Mouse (Mus musculus): ENCODE data around the gene Atp2a2. TPM values are rescaled to one million over a fixed set of nuclear protein-coding genes. Genes with fewer than 3 reads are reported as not detected.

The Atp2a2 gene
- polyA plus RNA-seq, 1 experiment from 2014 or later: 34.8 TPM

DNA sequence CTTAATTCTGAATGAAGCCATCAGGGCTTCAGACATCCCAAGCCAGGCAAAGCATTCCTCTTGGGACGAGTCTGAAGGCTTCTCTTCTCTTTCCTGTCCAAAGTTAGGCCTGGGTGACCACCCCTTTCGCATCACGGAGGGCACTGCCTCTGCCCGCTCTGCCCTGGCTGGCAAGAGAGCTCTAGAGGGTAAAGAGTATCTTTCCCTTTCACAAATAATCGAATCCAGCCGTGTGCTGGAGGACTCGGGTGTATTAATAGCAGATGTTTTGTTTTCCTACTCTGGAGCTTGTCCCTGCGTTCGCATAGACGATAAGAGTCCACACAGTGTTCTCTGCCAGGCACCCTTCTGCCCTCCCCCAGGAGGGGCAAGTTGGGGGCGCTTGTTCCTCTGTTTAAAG is 25.7 kb upstream of the Atp2a2 start:
- 62% methylated on average over 11 of the region's 11 CpGs for WGBS
- no peak for DNase-seq (ENCODE audit: extremely low spot score, low spot score)
- Histone ChIP-seq H3K4me1 (peaks cover 54% of the 10 kb centered on the region), H3K27me3 (ENCODE audit: poor library complexity, severe bottlenecking) (no peaks in the 10 kb centered on the region), H3K4me3 (no peak overlapping the region), H3K36me3 (replicated peaks) (peaks cover 9% of the 10 kb centered on the region), H3K9me3 (no peaks in the 10 kb centered on the region), H3K27ac (peak overlapping the region; percentile 76)

DNA sequence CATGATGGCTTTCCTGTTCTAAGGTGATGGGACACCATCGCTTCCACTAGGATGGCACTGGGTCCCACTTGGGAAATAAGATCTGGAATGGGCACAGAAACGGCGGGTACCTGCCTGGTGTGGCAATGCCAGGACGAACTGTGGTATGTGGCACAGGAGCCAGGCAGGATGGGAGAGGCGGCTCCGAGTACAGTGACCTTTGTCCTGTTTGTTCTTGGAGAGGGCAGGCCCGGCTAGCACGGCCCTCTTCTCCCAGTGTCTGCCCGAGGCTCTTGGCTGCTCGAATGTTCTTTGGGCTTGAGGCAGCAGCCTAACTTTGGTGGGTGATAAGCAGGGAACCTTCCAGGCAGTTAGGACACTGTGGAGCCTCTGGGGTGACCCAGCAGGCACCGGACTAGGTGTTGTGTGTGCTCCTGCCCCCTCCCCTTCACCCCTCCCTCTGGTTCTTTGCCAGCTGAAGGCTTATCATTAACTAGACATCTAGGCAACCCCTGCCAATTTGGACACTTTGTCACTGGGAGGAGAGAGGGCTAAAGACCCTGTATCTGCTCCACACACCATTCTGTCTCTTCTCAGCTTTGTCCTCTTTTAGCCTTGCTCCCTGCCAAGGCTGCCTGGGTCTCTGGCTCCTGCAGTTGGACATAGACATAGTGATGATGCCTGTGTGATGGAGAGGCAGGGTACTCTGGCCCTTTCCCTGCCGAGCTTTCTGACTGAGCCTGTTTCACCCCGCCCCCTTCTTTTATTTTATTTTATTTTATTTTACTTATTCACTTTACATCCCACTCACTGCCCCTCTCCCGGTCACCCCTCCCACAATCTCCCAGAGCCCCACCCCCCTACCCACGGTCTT is 25.1 kb upstream of the Atp2a2 start:
- Histone ChIP-seq H3K9me3 (no peaks in the 10 kb centered on the region), H3K27me3 (ENCODE audit: poor library complexity, severe bottlenecking) (no peaks in the 10 kb centered on the region), H3K4me3 (no peak overlapping the region), H3K27ac (peak overlapping the region; percentile 76), H3K4me1 (peaks cover 54% of the 10 kb centered on the region), H3K36me3 (replicated peaks) (peaks cover 6% of the 10 kb centered on the region)
- WGBS: 77% methylated on average over 15 of the region's 15 CpGs
- DNase-seq (ENCODE audit: extremely low spot score, low spot score): no peak

GRCm38 (mm10) chr5:122526405-122526804 is 24.4 kb upstream of the Atp2a2 start:
- peaks cover 54% of the 10 kb centered on the region for H3K4me1 ChIP-seq
- no peaks in the 10 kb centered on the region for H3K27me3 ChIP-seq (ENCODE audit: poor library complexity, severe bottlenecking)
- H3K4me3 ChIP-seq: no peak overlapping the region
- WGBS: 94% methylated on average over 9 of the region's 9 CpGs
- peaks cover 1% of the 10 kb centered on the region for H3K36me3 ChIP-seq (replicated peaks)
- no peak overlapping the region for H3K27ac ChIP-seq
- H3K9me3 ChIP-seq: no peaks in the 10 kb centered on the region
- DNase-seq (ENCODE audit: extremely low spot score, low spot score): no peak

DNA sequence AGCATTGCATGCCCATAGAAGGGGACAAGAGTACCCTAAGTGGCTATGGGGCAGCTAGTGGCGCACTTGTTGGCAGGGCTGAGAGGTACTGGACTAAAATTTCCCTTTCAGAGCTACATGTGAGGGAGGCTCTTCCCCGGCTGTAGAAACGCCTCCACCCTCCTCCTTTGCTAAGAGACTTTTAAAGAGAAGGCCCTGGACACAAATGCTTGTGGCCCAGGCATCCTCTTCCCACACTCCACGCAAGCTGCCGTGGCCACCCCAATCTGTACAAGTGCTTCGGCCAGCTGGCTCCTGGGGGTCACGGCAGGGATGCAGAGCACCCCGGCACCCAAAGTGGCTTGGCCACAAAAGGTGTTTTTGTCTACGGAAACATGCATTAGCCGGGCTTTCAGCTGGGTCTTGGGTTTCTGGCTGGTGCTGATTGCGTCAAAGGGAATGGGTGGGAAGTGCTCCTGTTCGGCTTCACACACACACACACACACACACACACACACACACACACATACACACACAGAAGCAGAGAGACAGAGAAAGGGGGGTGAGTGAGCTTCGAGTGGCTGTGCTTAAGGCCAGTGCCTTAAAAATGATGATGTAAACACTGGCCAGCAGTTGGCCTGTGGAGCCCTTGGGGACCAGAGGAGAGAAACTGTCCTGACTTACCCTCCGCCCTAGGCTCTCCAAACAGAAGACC is 23.4 kb upstream of the Atp2a2 start:
- Histone ChIP-seq H3K36me3 (replicated peaks) (no peaks in the 10 kb centered on the region), H3K27ac (0 out of 2 replicates have a peak overlapping the region, but pooled peaks have one; percentile 27), H3K4me1 (peaks cover 62% of the 10 kb centered on the region), H3K27me3 (ENCODE audit: poor library complexity, severe bottlenecking) (no peaks in the 10 kb centered on the region), H3K9me3 (no peaks in the 10 kb centered on the region), H3K4me3 (no peak overlapping the region)
- no peak for DNase-seq (ENCODE audit: extremely low spot score, low spot score)
- WGBS: 90% methylated on average over 14 of the region's 14 CpGs

GRCm38 (mm10) chr5:122524854-122525237 is 22.8 kb upstream of the Atp2a2 start:
- H3K27me3 ChIP-seq (ENCODE audit: poor library complexity, severe bottlenecking): no peaks in the 10 kb centered on the region
- DNase-seq (ENCODE audit: extremely low spot score, low spot score): no peak
- H3K36me3 ChIP-seq (replicated peaks): no peaks in the 10 kb centered on the region
- 87% methylated on average over 4 of the region's 4 CpGs for WGBS
- no peaks in the 10 kb centered on the region for H3K9me3 ChIP-seq
- H3K27ac ChIP-seq: 0 out of 2 replicates have a peak overlapping the region, but pooled peaks have one; percentile 27
- H3K4me3 ChIP-seq: no peak overlapping the region
- H3K4me1 ChIP-seq: peaks cover 56% of the 10 kb centered on the region

DNA sequence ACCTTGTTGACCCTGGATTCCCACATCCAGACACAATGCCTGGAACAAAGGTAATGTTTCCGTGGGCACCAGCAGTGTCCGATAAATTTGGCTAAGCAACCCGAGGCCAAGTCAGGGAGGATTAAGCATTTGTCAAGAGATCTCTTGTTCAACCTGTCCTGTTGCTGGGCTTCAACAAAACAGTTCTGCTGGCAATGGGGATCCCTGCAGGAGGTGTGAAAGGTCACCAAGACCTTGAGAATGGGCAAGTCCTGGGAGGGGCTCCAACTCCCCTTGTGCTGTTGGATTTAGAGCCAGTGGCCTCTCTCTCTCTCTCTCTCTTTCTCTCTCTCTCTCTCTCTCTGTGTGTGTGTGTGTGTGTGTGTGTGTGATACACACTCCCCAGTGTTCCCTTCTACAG is 22.2 kb upstream of the Atp2a2 start:
- Histone ChIP-seq H3K9me3 (no peaks in the 10 kb centered on the region), H3K4me3 (no peak overlapping the region), H3K27me3 (ENCODE audit: poor library complexity, severe bottlenecking) (no peaks in the 10 kb centered on the region), H3K4me1 (peaks cover 53% of the 10 kb centered on the region), H3K36me3 (replicated peaks) (no peaks in the 10 kb centered on the region), H3K27ac (no peak overlapping the region; the same call in 1 of the 2 replicates)
- no peak for DNase-seq (ENCODE audit: extremely low spot score, low spot score)
- WGBS: 68% methylated on average over 3 of the region's 3 CpGs

- Histone ChIP-seq H3K36me3 (replicated peaks) (no peaks in the 10 kb centered on the region), H3K9me3 (no peaks in the 10 kb centered on the region), H3K4me1 (peaks cover 38% of the 10 kb centered on the region), H3K27me3 (ENCODE audit: poor library complexity, severe bottlenecking) (no peaks in the 10 kb centered on the region), H3K27ac (no peak overlapping the region), H3K4me3 (no peak overlapping the region)
- DNase-seq (ENCODE audit: extremely low spot score, low spot score): no peak
- 45% methylated on average over 3 of the region's 3 CpGs for WGBS
Observed at GRCm38 (mm10) chr5:122521130-122521473, 19.1 kb upstream of the Atp2a2 start.

DNA sequence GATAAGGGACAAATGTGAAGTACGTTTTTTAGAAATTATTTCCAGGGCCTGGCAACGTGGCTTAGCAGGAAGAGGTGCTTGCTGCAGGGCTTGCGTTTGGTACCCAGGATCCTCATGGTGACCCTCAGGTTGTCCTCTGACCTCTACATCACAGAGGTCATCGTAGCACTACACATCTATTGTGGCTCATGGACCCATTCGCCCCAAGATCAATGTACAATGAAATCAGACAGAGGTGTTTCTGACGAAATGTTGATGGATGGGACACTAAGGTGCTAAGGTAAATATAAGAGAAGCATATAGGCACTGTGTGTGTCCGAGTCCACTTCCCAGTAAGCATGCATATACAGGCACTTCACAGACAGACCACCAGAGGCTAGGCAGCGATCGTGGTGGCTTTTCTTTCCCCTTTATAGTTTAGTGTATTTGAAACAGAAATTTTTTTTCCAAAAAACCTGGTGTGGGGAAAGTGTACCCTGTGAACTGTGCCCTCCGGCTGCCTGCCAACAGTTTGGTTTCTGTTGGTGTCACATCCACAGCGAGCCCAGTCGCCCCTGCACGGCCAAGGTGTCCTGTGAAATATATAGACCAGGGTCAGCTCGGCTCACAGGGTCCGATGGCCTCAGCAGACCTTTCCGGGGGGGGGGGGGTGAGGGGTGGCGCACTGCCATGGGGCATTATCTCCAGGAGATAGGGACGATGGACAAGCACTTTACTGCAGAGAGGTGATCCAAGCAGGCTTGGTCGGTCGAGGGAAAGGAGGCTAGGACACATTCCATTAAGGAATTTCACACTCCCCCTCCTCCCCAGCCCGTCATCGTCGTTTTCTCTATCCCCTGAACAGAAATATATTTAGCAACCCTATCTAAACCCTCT is 18.5 kb upstream of the Atp2a2 start:
- Histone ChIP-seq H3K27me3 (ENCODE audit: poor library complexity, severe bottlenecking) (no peaks in the 10 kb centered on the region), H3K36me3 (replicated peaks) (no peaks in the 10 kb centered on the region), H3K27ac (no peak overlapping the region), H3K9me3 (no peaks in the 10 kb centered on the region), H3K4me1 (peaks cover 40% of the 10 kb centered on the region), H3K4me3 (no peak overlapping the region)
- 73% methylated on average over 23 of the region's 23 CpGs for WGBS
- no peak for DNase-seq (ENCODE audit: extremely low spot score, low spot score)

DNA sequence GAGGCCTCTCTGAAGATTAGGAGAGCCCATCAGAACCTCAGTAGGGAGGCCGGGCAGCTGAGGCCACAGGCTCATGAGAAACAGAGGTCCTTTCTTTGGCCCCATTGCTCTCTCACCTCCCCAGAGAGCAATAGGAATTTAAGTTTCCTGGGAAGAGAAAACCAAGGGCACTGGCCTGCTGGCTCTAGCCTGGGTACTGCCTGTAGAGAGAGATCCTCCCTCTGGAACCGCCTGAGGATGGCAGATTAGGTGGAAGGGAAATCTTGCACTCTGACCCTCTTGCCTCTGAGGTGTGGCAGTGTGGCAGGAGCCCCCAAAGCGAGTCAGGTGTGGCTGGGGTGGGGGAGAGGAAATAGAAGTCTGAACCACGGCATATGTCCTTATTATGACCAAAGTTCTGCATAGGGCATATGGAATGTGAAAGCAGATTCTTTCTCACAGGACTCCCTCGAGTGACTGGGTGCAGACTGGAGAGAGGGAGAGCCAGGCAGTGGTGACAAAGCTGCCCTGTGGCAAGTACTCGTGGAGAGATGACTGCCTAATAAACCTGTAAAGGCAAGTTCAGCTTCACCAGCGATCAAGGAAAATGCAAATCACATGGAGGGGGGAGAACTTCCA is 17.1 kb upstream of the Atp2a2 start:
- Histone ChIP-seq H3K4me1 (peaks cover 39% of the 10 kb centered on the region), H3K27ac (peak overlapping the region; percentile 6; the same call in 1 of the 2 replicates), H3K27me3 (ENCODE audit: poor library complexity, severe bottlenecking) (no peaks in the 10 kb centered on the region; the same call in 1 of the 2 replicates), H3K4me3 (no peak overlapping the region), H3K36me3 (replicated peaks) (no peaks in the 10 kb centered on the region), H3K9me3 (no peaks in the 10 kb centered on the region)
- no peak for DNase-seq (ENCODE audit: extremely low spot score, low spot score)
- 75% methylated on average over 7 of the region's 7 CpGs for WGBS

- WGBS: 40% methylated on average over 8 of the region's 8 CpGs
- no peak overlapping the region for H3K4me3 ChIP-seq
- no peak for DNase-seq (ENCODE audit: extremely low spot score, low spot score)
- H3K36me3 ChIP-seq (replicated peaks): no peaks in the 10 kb centered on the region
- H3K9me3 ChIP-seq: peaks cover 4% of the 10 kb centered on the region; the same call in 1 of the 2 replicates
- H3K27me3 ChIP-seq (ENCODE audit: poor library complexity, severe bottlenecking): no peaks in the 10 kb centered on the region; the same call in 1 of the 2 replicates
- no peak overlapping the region for H3K27ac ChIP-seq
- H3K4me1 ChIP-seq: peaks cover 44% of the 10 kb centered on the region
Observed at GRCm38 (mm10) chr5:122518247-122518646, 16.2 kb upstream of the Atp2a2 start.

DNA sequence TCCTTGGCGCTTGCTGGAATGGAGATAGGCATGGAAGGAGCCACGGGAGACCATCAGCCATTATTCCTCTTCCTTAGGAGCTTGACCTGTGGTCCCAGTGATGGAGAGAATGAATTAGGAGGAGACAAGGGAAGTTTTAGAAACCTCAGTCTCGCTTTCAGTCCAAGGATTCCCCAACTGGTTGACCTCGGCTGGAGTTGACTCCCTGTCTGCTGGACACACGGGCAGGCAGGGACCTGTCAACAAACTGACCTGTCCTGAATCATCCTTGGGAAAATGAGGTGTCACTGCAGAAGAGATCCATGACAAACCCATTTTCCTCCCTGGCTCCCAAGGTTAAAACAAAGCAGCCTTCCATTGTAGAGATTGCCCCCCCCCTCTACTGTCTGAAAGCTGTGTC is 14.9 kb upstream of the Atp2a2 start:
- no peak overlapping the region for H3K27ac ChIP-seq
- no peak for DNase-seq (ENCODE audit: extremely low spot score, low spot score)
- WGBS: 88% methylated on average over 5 of the region's 5 CpGs
- no peaks in the 10 kb centered on the region; the same call in 1 of the 2 replicates for H3K27me3 ChIP-seq (ENCODE audit: poor library complexity, severe bottlenecking)
- no peak overlapping the region for H3K4me3 ChIP-seq
- H3K4me1 ChIP-seq: peaks cover 44% of the 10 kb centered on the region
- peaks cover 5% of the 10 kb centered on the region; the same call in 1 of the 2 replicates for H3K9me3 ChIP-seq
- H3K36me3 ChIP-seq (replicated peaks): no peaks in the 10 kb centered on the region
